Mouse (Mus musculus) induced T-regulatory cell, adult 2 months (primary cell): ENCODE measurements at regions not wholly inside any gene's neighbourhood (a gene's known extent, or its start where the extent isn't known, plus 50 kb on each side); places are given as distances from the start of the nearest gene placed in this dataset.
A peak's percentile ranks its signal among the peaks of the same experiment; 100 is the strongest.

Experiments
- DNase-seq: peaks from one replicate; pipeline ENCODE4 v3.0.0-alpha.2; 2012; ENCODE audit warnings: low read depth

DNA sequence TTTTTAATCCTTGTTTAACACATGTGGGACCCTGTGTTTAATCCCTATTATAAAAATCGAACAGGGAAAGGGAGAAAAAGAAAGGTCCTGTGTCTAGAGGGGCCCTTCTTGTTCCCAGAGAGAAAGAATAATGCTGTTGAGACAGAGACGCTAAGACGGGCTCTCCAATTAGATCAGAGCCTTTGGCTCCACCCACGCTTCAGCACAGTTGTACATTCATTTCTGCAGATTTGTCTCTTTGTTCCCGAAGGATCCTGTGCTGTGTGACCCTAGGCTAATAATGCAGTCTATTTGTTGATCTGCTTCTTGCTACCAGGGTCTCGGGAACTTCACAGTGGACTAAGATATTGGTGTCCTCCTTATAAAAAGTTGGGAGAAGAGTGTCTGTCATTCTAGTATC is 92.0 kb downstream of the Cdc5l start:
- no peak for DNase-seq

DNA sequence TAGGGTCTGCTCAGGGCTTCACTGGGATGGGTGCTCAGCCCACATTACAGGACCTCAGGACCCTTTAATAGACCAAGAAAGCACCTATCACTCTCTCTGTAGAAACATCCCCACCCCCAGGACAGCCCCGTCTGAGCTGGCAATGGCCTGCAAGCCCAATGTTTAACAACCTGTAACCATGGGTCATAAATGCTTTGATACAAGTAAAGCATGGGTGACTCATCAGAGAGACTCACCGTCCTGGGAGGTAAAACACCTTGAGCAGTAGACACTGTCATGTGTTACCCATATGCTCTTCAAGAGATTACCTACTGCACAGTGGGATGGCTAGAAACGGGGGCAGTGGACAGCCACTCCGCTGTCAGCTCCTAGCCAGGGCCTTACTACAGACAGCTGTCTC is 92.7 kb downstream of the Cdc5l start:
- DNase-seq: no peak

DNA sequence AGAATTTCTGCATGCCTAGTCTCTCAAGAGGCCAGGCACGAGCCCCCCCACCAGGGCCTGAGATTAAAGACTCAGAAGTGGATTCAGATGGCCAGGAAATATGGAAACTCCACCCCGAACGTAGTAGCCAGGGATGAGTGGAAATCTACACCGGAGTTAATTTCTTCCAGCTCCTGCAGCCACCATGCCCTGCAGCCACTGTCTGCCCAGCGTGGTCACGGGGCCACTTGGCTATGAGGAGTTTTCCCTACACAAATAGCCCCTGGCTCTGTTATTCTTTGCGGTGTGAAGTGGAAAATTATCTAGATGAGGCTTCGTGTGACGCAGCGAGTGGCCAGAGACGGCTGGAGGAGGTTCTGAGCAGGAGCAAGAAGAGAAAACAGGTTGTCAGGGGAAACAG is 94.3 kb downstream of the Cdc5l start:
- DNase-seq: no peak

DNA sequence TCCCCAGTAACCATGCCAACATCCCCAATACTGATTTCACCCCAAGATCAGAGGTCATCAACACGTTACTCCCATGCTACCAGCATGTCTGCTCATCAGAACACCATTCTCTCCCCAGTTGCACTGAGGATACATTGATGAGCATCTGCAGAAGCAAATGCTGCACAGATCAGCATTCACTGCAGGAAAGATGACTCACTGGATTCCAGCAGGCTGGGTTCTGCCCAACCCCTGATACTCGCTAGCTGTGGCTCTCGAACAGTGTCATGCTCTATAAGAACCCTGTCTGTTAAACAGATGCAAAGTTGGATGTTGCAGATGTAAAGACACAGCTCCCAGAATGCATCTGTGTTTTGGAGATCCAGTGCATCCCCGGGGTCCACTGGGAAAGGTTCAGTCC is 95.5 kb downstream of the Cdc5l start:
- DNase-seq: no peak

DNA sequence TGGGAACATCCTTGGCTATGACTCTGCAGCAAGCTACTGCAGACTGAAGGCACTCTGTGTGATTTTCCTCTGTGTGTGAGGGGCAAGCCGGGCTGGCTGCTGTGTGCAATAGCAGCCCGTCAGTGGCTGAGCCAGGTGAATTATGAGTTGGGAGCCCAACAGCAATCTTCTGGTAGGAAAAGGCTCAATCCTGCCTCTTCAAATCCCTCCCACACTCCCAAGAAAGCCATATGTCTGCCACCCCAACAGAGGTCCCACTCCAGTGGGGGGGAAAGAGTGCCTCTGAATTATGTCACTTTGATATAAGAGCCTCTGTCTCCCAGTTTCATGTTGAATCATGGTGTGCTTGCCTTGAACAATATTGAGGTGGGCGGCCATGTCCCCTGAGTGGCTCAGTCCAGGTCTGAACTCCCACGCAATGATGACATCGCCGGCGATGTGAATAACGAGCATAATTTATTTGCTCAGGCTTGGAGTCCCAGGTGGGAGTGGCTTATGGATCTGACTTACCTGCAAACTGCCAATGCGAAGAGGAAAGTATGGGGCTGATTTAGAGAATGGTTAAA is 97.9 kb downstream of the Cdc5l start:
- DNase-seq: no peak

DNA sequence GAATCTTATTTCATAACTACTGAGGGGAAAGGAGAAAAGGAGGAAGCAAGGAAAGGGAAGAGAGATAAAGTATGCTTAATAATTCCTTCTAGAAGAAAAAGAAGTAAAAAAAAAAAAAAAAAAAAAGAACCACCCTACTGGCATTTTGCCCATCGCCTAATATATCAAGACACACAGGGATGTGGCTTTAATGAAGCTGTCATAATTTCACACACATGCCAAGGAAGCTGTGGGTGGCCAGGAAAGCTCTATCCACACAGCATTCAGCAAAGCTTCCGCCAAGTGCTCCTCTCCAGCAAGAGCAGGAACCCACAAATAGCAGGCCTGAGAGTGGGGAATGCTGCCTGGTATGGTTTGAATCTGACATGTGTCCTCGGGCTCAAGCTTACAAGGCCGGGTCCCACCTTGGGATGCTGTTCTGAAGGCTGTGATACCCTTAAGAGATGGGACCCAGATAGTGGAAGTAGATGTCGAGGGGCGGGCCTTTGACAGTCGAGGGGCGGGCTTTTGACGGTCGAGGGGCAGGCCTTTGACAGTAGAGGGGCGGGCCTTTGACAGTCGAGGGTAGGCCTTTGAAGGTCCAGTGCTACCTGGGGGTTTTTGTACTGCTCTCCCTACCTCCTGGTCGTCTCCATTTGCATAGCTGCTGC is 98.7 kb downstream of the Cdc5l start:
- no peak for DNase-seq

DNA sequence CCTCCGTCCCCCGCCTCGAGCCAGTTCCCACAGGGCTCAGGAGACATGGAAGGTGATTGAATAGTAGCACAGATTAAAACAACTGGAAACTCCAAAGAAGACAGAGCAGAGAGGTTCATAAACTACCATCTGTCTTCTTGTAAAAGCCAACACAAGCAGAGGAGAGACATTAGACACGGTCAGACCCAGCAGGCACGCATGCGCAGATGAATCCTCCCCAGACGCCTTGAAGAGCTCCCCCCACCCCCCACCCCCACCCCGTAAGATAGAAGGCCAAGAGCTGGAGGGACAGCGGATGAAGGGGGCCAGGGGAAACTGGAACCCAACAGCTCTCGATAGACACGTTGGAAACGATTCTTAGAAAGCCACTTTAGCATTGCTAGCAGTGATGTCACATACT is 101.2 kb downstream of the Cdc5l start:
- no peak for DNase-seq

DNA sequence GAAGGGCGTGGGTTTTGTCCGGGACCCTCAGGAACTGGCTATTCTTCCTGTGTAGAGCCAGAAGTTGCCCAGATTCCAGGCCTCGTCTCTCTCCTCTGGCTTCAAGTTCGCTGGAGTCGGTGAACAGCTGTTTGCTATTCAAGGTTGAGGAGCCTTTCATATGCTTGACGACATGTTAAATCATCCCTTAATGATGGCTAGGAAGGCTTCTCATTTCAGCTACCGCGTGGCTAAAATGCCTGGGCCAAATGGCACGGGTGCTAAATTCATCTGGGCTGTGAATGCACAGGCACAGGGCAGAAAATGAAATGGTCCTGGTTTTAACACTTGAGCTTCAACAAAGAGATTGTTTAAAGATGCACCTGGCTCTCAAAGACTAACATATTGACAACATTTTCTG is 104.3 kb downstream of the Cdc5l start:
- DNase-seq: no peak

DNA sequence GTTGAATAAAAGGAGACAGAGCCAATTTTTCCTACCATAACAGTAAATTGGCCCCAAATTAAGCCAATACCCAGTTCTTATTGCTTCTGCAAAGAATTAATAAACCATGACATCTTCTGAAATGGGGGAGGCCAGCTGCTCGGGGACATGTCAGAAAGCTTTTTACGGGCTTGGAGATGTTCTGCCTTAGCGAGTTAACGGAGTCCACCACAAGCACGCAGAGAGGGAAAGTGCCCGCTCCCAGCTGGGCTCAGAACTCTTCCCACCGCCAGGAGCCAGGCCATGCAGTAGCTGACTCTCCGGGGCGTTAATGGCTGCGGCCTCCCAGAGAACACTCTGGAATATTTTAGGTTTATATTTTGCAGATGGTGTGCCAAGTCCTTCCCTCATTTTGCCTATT is 106.8 kb downstream of the Cdc5l start:
- no peak for DNase-seq

DNA sequence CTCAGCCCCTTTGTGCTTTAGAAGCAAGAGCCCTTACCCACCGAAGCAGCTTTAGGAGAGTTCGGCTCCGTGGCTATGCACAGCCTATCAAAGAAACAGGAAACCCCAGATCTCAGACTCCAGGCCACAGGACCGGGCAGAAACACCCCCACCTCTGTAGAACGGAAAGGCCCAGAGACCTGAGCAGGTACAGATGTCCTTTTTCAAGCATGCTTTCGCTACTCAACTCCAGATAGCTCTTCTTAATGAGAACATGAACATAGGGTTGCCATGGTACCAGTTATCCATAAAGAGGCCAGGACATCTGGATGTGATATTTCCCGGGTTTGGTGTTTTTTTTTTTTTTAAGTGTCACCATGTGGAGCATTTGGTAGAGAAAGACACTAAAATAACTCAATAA is 107.4 kb downstream of the Cdc5l start:
- no peak for DNase-seq

DNA sequence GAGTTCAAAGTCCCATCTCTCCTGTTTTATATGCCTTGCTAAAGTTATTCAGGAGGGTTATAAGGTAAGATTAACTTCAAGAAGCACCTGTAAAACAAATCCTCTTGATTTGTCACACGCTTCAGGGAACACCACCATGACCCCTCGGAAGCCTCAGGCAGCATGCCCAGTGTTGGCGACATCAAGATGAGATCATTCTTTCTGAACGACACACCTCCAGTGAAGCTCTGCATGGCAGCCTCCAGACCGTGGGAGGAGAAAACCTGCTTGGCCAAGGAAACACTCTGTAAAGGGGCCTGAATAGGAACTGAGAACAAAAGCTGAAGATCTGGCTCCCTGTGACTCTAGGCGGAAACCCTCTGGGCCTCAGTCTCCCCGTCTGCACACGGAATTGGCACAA is 110.7 kb downstream of the Cdc5l start:
- DNase-seq: no peak

DNA sequence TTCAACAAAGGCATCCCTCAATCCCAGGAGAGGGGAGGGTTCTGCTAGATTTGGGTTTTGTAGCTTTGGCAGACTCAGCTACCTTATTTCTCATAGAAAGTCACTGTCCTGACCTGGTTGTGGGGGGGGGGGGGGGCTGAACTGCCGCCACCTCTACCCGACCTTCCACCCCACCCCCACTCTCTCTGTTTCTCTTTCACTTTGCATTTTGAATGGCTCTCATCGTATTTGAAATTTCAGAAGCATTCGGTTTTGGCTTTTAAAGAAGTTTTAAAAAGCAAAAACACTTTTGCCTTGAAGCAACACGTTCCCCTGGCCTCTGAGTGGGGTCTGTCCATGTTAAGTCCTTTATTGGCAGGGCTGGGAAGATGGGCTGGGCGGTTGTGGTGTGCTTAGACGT is 113.5 kb downstream of the Cdc5l start:
- peak; percentile 81 for DNase-seq

DNA sequence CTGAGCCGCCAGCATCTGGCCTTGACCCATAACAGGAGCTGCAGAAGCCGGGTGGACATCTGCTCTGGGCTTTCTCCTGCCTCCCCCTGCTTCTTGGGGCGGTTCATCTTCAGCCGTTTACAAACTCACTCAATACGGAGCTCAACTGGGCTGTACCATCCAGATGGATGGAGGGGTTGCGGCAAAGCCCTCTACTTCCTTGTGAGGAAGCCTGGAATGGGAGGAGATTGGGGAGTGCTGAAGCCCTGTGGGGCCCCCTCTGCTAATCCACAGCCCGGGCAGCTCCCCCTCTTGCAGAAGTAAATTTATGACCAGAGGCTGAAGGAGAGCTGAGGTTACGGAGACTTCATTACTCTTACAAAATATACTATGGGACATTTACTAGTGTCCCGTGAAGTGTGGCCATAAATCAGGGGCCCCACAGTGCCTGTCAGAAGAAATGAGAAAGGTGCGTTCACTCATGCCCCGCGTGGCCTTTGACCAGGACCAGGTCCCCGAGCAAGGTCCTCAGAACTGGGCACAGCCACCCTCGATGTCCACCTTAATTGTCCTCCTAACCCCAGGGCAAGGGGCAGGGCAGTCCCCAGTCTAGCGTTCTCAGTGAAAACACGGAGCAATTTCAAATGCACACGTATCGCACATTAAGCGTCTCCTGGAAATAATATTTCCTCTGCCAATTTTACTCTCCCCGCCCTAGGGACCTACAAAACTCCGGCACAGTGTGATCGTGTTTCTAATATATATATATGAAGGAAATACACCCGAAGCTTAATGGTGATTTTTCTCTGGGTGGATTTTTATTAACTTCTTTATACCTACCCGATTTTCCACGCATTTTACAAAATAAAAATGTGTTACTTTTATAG is 115.1 kb downstream of the Cdc5l start:
- no peak for DNase-seq

DNA sequence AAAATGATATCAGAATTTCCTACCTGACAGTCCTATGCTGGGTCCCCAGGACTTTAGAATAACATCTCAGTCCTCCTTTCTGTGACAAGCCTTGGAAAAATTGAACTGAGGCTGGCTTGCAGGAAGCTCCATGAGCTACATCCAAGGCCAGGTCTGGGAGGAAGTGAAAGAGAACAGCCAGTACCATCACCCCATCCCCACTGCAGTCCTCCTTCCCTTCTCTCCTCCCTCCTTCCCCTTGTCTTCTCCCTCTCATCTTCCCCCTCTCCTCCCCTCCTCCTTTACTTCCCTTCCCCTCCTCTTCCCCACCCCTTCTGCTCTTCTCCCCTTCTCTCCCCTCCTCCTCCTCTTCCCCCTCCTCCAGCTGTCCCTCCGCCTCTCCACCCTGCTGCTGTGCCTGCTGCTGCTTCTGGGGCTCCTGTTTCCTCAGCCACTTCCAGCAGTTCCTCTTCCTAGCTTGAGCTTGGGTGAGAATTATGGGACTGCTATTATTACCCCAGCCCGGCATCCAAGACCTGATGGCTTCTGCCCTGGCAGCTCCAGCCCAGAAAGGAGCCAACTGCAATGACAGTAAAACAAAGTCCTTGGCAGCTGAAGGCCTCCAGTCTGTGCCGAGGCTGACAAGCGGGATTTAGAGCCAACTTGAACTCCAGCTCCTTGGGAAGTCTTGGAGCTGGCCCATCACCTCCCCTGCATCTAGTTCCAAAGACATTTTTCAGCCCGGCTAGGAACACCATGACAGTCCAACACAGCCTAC is 120.8 kb downstream of the Cdc5l start:
- DNase-seq: no peak

DNA sequence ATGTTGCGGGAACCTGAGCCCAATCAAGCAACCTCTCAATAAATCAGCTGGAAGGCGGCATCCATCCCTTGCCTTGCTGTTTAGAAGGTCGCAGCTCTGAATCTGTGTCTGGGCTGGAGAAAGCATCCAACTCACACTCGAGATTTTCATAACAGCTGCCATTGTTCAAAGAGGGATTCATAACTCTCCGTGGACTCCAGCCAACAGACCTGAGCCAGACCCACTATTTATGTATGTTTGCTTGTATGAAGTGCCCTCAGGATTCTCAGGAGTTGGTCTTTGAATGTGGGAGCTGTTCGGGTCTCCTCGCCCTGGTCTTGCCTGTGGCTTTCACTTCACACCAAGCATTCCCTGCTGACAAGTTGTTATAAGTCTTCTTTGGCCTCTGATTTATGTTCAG is 127.0 kb downstream of the Cdc5l start:
- DNase-seq: no peak

DNA sequence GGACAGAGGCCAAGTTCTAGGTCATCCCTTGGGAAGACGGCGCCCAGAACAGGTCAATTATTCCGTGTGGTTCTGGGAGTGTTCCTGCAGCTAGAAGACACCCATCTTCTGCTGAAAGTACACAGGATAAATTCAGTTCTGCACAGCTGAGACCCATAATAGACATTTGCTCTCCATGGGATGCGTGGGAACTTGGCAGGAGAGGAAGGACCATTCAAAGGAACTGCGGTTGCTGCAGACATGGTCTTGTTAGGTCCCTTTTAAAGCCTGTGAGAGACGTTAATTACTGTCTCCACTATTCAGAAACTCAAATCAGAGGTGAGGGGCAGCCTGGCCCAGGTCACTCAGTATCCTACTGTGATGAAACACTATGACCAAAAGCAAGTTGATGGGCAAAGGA is 130.4 kb downstream of the Cdc5l start:
- no peak for DNase-seq

DNA sequence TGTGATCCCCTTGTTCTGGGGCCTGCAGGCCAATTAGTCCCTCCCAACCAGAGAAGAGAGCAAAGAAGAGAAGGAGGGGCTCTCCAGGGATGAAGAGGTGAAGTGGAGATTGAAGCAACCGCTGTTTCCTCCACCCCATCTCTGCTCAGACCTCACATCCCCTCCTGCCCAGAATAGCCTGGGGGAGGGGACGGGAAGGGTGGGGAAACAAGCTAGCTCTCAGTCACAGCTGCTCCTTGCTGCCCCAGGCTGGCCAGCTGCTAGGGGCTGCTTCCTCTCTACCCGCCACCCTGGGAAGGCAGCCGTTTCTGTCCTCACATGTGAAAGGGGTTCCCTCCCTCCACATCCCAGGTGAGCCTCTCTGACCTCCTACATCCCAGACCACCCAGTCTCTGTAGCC is 135.2 kb downstream of the Cdc5l start:
- no peak for DNase-seq

DNA sequence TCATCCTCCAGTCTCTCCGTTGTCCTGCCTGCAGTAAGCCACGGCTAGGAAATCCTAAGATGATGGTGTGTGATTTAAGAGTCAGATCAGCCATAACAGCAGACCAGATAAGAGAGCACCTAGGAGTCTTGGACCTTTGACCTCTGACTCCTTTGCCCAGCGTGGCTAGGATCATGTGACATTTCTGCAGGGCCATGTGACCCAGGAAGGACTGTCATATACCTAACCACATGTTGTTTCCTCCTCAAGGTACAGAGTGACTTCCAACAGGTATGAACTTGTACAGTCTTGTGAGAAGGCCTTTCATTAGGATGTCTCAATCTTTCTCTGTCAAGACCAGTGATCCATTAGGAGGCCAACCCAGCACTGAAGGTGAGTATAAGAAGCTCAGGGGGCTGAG is 135.7 kb downstream of the Cdc5l start:
- peak; percentile 20 for DNase-seq

DNA sequence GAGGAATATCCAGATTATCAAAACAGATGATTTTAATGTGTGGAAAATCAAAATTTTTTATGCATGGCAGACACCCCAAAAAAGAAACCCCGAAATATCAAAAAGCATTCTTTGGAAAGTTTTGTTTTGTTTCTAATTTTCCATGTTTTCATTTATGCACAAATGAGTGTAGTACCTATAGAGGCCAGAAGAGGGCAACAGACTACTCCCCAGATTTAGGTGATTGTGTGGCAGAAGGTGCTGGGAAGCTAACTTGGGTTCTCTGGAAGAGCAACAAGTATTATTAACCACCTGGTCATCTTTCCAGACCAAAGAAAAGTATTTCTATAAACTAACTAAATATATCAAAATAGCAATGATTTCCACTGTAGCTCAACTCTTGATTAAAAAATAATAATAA is 137.2 kb downstream of the Cdc5l start:
- DNase-seq: peak; percentile 60

DNA sequence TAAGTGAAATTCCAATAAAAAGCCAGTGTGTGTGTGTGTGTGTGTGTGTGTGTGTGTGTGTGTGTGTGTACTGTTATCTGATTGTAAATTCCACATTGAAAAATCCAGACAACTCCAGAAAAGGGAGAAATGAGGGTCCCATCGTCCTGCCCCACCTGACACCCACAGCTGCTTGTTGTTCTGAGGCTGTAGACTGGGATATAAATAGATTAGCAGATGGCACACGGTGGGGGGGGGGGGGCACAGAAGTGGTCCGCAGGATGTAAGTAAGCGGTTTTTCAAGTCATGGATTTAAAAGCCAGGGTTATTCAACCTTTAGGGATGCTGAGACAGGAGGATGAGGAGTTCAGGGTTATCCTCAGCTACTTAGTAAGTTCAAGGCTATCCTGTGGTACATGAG is 138.7 kb downstream of the Cdc5l start:
- DNase-seq: no peak

DNA sequence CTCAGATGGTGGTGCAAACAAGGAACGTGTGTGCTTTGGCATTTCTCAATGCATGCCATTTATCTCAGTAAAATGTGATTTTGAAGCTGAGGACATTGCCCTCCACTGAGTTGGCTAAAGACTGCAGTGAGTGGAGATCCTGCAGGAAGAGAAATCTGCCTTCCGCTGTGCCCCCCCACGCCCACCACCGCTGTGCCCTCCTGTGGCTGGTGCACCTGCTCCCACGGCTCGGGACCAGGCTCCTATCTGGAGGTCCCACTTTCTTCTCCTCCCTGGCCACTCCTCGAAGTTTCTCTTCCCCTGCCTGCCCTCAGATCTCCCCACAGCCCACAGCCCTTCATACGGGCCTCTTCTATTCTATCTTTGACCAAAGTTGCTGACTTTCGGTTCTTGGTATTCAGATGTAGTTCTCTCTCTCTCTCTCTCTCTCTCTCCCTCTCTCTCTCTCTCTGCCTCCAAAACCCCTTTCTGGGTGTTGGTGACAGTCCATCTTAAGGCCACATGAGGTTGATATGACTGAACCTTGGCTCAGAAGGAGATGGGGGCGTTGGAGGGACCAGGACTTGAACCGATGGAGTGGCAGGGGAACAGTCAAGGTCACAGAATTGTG is 139.2 kb downstream of the Cdc5l start:
- no peak for DNase-seq

DNA sequence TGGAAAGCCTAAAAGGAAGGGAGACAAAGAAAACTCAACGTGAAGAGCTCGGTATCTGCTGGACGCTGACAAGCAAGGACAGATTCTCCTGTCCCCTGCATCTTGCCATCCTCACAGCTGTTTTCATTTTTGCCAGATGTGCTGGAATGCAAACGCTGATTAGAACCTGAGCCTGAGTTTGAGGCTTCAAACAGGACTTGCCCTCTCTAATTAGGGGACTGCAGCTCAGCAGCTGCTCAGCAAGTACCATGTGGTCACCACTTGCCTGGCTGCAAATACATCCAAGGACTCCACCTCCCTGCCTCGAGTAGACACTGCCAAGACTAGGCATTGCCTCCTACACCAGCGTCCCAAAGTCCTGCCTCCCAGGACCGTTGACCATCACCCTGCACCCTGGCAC is 140.7 kb downstream of the Cdc5l start:
- DNase-seq: no peak
